Mouse (Mus musculus) heart, adult 2 months (tissue): Measurements from ENCODE around the gene Aldoc.

Source experiments
- CTCF ChIP-seq: fragments of 200-600 bp; IDR thresholded peaks from 2 replicates; pipeline ENCODE4 v1.8.1; 2022; ENCODE audit warnings: antibody characterized with exemption, mild to moderate bottlenecking, moderate library complexity
- EP300 ChIP-seq: fragments of 200-500 bp; IDR thresholded peaks from 2 replicates; pipeline ENCODE4 v1.6.1; 2011; ENCODE audit warnings: low read depth, low read length, control low read depth; ENCODE audit not compliant: insufficient read depth
- POLR2A ChIP-seq: fragments of 200-500 bp; IDR thresholded peaks from 2 replicates; pipeline ENCODE4 v1.6.1; 2011; ENCODE audit warnings: mild to moderate bottlenecking, low read depth, low read length, control low read depth; ENCODE audit not compliant: insufficient read depth

DNA sequence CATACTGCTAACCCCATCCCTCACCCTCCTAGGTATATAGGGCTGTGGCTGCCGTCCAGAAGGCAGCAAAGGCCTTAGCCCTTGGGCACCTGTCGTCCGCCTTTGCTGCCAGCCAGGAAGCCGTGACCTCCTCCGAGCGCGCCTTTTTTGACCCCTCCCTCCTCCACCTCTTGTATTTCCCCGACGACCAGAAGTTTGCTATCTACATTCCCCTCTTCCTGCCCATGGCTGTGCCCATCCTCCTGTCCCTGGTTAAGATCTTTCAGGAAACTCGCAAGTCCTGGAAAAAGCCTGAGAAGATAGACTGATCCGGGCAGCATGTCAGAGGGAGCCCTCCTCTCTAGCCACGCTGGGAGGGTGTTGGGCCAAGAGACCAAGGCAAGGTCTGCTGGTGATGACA lies 18.9 kb downstream of the Aldoc start:
- TF ChIP-seq CTCF, result no peak
- no peak for TF ChIP-seq EP300
- TF ChIP-seq POLR2A, result no peak
